Mouse (Mus musculus) brain, embryonic 14.5 days (tissue): ENCODE results near the gene Slc5a5.

ENCODE experiments used
- CTCF ChIP-seq: fragments of 200-500 bp; IDR thresholded peaks from 2 replicates; pipeline ENCODE4 v1.5.1; 2012; ENCODE audit warnings: inconsistent platforms, mild to moderate bottlenecking, moderate library complexity, borderline replicate concordance; ENCODE audit not compliant: insufficient read depth, insufficient read length; ENCODE audit errors: extremely low read depth
- POLR2A ChIP-seq: fragments of 200-500 bp; IDR thresholded peaks from 2 replicates; pipeline ENCODE4 v1.6.1; 2012; ENCODE audit warnings: mild to moderate bottlenecking, inconsistent platforms, borderline replicate concordance; ENCODE audit not compliant: poor library complexity, insufficient read depth, insufficient read length, severe bottlenecking; ENCODE audit errors: extremely low read depth

- TF ChIP-seq POLR2A = no peak
- no peak for TF ChIP-seq CTCF
Measured at GRCm38 (mm10) chr8:70843941-70844340, 48.6 kb downstream of the Slc5a5 start.
